Mouse (Mus musculus): Measurements from ENCODE around the gene Rps6ka5.

- TF ChIP-seq CTCF (conservative IDR thresholded peaks at IDR 0.05; ENCODE audit: insufficient read depth, insufficient read length, low read depth, low read length) (no peak), POLR2A (IDR thresholded peaks at IDR 0.05; ENCODE audit: low read depth, low read length) (no peak)
Measured at GRCm38 (mm10) chr12:100681241-100681640, 45.5 kb downstream of the Rps6ka5 start.

All from kidney, adult 2 months (tissue).